Mouse (Mus musculus) left cerebral cortex, adult 9 months (tissue): Measurements from ENCODE around the gene Erg28.

ENCODE experiments used
- DNase-seq, 2 experiments: peaks; one replicate each; pipeline ENCODE4 v3.0.0; 2022; ENCODE audit warnings: low spot score in 2 of 2

The Erg28 gene

GRCm38 (mm10) chr12:85813599-85813998 is 10.8 kb downstream of the Erg28 start:
- DNase-seq = no peak

- no peak for DNase-seq
Observed at GRCm38 (mm10) chr12:85811676-85812075, 12.7 kb downstream of the Erg28 start.

- DNase-seq = no peak
Observed at GRCm38 (mm10) chr12:85810959-85811358, 13.4 kb downstream of the Erg28 start.

- DNase-seq = no peak
Observed at GRCm38 (mm10) chr12:85809726-85810125, 14.6 kb downstream of the Erg28 start.

GRCm38 (mm10) chr12:85800031-85800430 is 24.3 kb downstream of the Erg28 start:
- no peak for DNase-seq

- DNase-seq = no peak
Observed at GRCm38 (mm10) chr12:85795551-85795950, 28.8 kb downstream of the Erg28 start.

GRCm38 (mm10) chr12:85794094-85794493 is 30.3 kb downstream of the Erg28 start:
- no peak for DNase-seq

- DNase-seq = peak; percentile 10 to 37
Observed at GRCm38 (mm10) chr12:85792821-85793346, 31.5 kb downstream of the Erg28 start.

GRCm38 (mm10) chr12:85792158-85792557 is 32.2 kb downstream of the Erg28 start:
- no peak for DNase-seq

- no peak for DNase-seq
Observed at GRCm38 (mm10) chr12:85784916-85785815, 39.2 kb downstream of the Erg28 start.

- DNase-seq = no peak
Observed at GRCm38 (mm10) chr12:85781606-85782005, 42.7 kb downstream of the Erg28 start.

GRCm38 (mm10) chr12:85779707-85780106 is 44.6 kb downstream of the Erg28 start:
- no peak for DNase-seq

- no peak for DNase-seq
Observed at GRCm38 (mm10) chr12:85778962-85779361, 45.4 kb downstream of the Erg28 start.

- DNase-seq = no peak
Observed at GRCm38 (mm10) chr12:85771356-85771755, 53.0 kb downstream of the Erg28 start.

GRCm38 (mm10) chr12:85767750-85768149 is 56.6 kb downstream of the Erg28 start:
- DNase-seq = no peak

- no peak for DNase-seq
Observed at GRCm38 (mm10) chr12:85766287-85766686, 58.1 kb downstream of the Erg28 start.
